Mouse (Mus musculus) kidney, adult 2 months (tissue): ENCODE measurements around the gene Aatk.

Source experiments
- CTCF ChIP-seq: fragments of 200-500 bp; conservative IDR thresholded peaks from 2 replicates; pipeline ENCODE4 v1.5.1; 2011; ENCODE audit warnings: low read depth, mild to moderate bottlenecking, control low read depth, low read length, moderate library complexity, mixed read lengths; ENCODE audit not compliant: insufficient read depth, insufficient read length
- POLR2A ChIP-seq: fragments of 200-500 bp; IDR thresholded peaks from one replicate; pipeline ENCODE4 v1.6.1; 2011; ENCODE audit warnings: low read depth, low read length, control low read depth

DNA sequence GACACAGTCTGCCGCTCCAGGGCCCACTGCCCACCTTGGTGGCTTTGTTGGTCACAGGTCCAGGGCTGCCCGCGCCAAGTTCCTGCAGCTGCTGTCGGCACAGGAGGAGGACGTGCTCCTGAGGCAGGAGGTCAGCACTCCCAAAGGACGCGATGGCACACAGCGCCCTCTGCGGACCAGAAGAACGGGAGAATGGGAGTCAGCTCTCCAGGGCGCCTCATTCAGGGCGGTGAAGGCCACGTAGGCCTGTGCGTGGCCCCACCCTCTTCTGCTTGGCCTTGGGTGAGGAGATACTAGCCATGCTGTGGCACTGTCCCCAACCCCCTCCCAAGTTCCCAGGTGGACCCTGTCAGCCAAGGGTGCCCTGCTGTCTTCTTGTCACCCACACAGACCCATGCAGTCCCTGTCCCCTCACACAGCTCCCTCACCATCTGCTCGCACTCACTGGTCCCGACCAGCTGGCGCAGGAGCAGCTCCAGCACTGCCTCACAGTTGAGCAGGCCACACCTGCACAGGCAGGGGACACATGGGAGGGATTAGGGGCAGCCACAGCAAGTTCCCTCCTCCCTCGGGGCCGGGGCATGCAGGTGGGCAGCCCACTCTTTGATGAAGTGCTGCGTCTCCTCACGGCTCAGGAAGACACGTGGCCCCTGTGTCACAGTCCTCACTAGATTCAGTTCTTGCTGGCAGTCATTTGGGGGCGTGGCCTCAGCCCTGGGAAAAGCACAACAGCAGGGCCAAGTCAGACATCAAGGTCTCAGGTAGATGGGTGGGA lies 46.0 kb upstream of the Aatk start:
- TF ChIP-seq CTCF (no peak), POLR2A (no peak)
